Mouse (Mus musculus): ENCODE results near the gene Prss38.
"Not testable (repeated sequence)": the region's sequence is repeated elsewhere in the genome, so short reads cannot be mapped to it uniquely, and the experiment has no call there.

The Prss38 gene

DNA sequence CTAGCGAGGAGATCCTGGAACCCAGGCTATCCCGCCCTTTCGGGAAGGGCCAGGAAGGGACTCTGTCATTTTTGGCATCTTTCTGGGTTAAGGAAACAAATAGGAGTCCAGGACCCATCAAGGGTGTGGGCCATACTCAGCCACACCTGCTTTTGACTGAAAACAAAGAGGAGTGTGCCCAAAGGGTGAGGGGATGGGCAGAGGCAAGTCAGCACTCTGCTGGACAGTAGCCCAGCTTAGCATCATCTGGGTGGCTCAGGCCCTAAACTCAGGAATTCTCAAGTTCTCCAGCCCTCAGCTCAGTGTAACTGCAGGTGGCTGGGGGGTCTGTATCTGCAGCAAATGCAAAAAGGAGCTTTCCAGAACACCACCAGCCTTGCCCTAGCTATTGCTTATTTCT is 2.5 kb upstream of the Prss38 start:
- DNase-seq (ENCODE audit: low spot score): no peak

DNA sequence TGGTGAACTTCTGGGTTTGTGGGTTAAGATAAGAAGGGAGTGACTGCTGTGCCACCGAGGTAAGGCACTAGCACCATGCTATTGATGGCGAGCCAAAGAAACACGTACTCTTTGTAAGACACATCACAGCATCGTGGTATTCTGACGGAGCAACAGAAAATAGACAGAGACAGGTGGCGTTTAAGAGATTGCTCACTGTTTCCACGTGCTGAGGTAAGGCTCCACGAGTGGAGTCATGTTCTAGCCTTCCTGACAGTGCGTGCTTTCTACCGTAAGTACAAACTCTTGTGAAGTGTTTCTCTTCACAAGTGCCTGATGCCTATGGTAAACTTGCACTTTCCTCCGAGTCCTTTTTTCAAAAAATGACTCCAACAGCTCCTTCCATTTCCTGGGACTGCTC is 5.6 kb downstream of the Prss38 start:
- DNase-seq (ENCODE audit: low spot score): no peak

DNA sequence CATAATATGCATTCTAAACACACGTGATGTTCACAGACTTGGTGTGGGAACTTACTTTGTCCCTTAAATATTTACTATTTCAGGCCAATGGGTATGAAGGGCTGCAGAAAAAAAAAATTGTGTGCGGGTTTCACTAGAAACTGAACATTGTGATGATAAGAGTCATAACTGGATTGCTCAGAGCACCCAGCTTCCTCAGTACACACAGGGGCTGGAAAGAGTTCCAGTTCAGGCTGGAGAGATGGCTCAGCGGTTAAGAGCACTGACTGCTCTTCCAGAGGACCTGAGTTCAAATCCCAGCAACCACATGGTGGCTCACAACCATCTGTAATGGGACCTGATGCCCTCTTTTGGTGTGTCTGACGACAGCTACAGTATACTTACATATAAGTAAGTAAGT is 7.5 kb downstream of the Prss38 start:
- DNase-seq (ENCODE audit: low spot score): not testable (repeated sequence)

DNA sequence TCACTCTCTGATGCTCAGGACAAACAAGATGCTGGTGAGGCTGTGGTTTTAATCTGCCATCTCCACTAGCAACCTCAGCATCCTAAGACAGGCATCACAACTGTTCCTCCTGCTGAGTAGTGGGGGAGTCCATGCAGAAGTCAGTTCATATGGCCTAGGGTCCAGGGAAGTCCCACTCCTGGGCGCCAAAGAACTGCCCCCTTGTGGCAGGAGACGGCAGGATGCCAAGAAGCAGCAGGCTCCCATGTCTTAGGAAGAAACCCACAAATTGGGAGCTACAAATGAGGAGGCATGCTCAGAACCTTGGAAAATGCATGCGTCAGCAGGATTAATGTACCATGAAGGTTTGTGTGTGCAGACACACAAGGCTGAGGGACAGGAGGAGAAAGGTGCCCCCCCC is 8.8 kb downstream of the Prss38 start:
- DNase-seq (ENCODE audit: low spot score): no peak

DNA sequence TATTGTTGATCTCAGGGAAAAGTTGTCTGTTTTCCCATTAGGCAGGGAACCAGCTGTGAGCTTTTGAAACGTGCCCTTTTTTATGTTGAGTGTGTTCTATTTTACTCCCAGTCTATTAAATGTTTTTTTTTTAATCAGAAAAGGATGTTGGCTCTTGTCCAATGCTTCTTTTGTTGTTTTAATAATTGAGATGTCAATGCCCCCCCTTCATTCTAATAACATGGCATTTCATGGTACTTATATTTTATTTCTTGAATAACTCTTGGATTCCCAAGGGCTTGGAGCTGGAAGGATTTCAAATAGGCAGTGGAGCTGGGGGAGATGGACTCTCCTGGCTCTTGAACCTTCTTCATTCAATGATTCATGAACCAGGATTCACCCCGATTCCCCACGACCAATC is 9.4 kb downstream of the Prss38 start:
- DNase-seq (ENCODE audit: low spot score): no peak

DNA sequence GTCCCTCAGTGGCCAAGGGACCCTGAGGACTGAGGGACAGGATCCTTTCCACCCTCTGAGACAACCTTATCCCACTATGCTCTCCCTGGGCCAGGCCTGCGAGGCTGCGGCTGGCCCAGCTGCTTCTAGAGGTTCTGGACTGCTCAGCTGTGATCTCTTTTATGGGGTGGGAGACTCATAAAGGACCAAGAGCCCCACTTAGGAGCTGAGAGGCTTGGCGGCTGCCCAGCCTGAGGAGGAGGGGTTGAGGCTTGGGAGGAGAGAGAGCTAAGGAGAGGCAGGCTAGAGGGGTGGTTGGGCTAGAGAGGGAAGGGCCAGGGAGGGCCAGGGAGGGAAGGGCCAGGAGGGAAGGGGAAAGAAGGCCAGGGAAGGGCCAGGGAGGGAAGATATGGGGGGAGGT is 11.0 kb downstream of the Prss38 start:
- DNase-seq (ENCODE audit: low spot score): no peak

DNA sequence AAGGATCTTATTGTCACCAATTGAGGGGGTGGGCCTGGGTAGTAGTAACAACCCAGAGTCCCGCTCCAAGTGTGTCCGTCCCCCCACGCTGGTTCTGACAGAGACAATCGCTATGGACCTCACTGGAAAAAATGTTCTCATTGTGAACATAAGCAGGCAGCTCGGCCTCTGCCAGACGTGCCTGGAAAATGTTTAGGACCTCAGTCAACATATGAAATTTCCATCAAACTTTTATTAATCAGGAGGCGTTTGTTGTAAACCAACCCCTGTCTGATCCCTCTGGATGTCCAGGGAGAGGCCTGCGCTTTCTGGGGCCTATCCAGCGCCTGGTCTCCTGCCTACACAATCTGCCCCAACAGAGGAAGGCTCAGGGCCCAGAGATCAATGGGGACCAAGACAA is 11.4 kb downstream of the Prss38 start:
- no peak for DNase-seq (ENCODE audit: low spot score)

DNA sequence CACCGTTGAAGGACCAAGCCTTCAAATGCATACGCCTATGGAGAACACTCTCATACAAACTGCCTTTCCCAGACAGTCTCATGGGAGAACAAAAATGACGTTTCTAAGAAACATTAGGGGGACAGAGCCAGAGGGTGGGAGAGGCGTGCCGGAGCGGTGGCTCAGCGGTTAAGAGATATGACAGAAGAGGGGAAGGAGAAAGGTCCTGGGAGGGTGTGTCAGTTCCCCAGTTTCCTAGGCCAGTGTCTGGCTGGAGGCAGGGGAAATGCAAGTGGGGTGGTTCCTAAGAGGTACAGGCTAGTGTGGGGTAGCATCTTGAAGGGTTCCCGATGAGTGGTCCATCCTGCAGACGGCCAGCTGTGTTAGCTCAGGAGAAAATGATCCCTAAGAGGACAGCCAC is 14.2 kb downstream of the Prss38 start:
- no peak for DNase-seq (ENCODE audit: low spot score)

DNA sequence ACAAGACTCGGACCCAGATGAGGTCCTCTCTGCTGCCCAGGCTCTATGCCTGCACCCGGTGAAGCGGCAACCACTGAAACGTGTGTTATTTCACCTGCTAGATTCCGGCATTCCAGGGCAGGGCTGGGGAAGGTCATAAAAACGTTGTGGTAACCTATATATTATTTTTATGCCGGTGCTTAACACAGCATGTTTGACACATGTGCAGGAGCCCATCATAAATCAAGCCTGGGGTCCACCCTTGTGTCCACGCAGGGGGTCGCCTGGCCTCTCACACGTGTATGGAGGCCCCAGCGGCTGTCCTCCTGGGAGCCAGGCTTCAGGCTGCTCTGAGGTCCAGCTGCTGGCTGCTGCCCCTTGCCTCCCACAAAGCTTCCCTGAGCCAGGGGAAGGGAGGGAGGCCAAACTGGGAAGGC is 18.6 kb downstream of the Prss38 start:
- no peak for DNase-seq (ENCODE audit: low spot score)

DNA sequence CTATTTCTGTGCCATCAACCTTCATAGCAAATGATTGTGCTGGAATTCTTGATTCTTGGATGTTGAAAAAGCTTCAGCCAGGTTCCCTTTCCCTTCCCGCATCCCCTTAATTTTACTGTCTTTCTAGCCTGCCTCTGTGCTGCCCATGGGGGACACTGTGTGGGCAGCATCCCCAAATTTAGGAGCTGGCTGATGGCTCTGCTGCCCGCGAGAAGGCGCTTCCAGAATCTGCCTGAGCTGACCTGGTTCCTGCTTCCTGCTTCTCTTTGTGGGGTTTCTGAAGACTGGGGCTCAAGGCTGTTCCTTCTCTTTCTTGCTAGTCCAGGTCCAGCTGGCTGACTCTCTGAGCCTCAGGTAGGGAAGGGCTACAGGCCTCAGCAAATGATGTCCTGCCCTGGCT is 20.7 kb downstream of the Prss38 start:
- no peak for DNase-seq (ENCODE audit: low spot score)

DNA sequence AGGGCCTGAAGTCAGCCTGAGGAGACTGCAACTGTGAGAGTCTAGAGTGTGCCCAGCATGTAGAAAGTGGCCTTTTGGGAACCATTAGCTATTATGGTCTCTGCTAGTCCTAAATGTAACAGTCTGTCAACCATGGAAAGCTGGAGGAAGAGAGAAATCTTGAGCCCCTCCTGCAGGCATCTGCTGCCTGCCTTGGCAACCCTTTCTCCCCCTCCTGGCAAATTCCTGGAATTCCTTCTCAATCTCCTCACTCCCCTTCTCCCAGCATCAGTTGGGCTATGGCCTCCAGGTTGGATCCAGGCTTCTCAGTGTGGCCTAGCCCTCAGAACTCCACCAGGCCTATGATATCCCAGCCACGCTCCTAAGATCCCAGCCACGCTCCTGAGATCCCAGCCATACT is 25.1 kb downstream of the Prss38 start:
- no peak for DNase-seq (ENCODE audit: low spot score)

DNA sequence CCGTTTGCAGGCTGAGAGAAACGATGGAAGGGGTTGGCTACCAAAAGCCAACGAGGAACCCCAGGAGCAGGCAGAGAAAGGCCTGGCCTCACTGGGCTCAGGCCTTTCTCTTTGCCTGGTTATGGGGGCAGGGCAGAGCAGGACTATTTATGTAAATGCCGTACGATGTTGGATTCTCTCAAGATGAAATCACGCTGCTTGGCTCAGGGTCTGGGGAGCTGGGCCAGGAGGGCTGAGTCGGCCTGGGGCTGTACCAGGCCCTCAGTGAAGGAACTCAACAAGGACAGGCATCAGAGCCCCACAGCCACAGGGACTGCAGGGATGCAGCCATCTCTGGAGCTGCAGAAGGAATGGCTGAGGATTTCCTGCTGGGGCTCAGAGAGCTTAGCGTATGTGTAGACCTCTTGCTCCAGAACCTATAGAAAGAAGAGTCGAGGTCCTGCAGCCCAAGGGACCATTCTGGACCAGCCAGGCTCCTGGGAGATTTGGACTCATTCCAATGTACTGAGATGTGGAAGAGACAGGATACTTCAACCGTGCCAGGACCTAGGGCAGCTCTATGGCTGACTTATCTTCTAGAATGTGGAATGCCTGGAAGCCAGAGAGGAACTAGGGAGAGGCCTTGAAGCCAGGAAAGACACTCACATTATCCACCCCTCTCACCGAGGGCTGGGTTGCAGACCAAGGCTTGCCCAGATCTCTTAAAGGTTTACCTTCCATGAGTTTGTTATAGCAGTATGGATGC is 29.1 kb downstream of the Prss38 start:
- DNase-seq (ENCODE audit: low spot score): no peak

DNA sequence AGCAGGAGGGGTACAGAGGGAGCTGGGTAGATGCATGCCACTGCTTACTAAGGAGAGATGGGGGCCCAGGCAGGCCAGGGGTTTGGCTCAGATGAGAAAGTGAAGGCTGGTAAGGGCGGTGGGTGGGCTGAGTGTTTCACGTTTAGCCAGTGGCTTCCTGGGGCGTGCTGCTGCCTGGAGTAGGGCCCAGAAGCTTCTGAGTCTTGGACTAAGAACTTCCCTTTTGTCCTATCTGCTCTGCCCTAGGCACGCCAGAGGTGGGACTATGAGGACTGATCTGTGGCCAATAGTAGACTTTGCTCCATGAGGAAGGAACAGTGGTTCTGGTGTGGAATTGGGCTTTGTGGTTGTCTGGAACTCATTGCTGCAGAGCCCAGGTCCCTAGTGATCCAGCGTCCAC is 32.5 kb downstream of the Prss38 start:
- DNase-seq (ENCODE audit: low spot score): no peak

DNA sequence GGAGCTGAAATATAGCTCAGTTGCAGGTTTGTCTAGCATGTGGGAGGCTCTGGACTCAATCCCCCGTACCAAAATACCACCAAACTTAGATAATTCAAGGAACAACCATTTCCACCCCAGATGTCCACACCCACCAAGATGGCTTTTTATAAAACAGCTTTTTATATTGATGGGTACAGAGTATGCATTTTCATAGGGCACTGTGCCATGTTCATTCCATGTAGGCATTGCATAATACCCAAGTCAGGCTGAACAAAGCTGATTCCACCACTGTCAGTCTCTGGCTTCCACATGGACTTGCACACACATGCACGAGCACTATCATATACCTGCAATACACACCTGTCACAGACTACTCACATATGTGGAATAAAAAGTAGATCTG is 36.7 kb downstream of the Prss38 start:
- DNase-seq (ENCODE audit: low spot score): no peak

DNA sequence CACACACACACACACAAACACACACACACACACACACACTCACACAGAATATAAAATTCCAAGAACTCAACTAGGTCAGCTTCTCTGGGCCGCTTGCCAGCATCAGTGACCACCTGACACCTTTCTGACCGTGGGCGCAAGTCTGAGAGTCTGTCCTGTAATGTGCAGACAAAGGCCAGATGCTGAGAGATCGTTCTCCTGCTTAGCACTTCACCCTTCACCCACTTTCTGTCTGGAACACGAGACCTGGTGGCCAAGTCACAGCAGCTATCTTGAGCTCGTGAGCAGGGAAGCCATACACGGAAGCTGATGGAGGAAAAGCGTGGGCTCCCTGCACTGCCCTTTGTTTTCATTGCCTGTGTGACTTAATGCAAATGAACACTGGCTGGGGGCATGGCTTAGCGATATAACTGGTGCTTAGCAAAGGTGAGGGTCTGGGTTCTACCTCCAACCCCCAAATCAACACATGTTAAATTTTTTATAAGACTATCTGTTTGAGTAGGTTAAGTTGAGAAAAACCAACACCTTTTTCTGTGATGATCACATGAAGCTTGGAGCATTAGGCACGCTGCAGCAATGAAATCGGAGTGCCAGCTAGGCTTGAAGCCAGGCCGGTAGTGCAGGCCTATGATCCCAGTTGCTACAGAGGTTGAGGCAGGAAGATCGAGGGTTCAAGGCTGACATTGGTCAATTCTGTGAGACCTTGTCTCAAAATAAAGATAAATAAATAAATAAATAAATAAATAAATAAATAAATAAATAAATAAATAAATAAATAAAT is 37.3 kb downstream of the Prss38 start:
- DNase-seq (ENCODE audit: low spot score): no peak

DNA sequence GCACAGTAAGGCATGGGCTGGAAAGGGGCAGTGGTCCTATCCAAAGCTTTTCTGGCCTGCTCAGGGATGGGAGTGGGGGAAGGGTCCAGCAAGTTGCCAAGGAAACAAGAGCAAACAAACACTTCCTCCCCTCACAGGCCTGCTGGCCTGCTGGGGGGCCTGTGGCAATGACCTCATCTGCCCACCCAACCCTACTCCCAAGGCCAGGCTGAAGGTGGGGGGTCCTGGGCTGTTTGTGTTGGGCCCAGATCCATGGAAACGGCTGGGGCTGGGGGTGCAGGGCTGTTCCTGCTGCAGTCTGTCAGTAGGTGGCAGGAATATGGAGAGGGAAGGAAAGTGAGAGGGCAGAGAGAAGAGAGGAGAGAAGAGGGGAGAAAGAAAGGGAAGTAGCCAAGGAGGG is 39.1 kb downstream of the Prss38 start:
- no peak for DNase-seq (ENCODE audit: low spot score)

DNA sequence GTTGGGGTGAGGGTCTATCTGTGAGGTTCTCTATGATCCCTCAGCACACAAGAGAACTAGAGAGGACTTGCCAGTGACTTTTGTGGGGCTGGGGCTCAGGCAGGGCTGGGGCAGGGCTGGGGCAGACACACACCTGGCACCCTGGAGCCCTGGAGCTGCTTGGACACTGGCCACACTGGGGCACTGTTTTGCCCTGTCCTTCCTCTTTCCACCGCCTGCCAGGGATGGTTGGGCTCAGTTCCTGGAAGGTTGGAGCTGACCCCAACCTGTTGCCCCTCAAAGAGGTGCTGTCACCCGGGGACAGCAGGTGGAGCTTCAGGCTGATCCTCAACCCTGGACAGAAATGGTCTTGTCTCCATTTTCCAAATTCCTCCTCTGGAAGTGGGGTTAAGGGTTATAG is 39.5 kb downstream of the Prss38 start:
- DNase-seq (ENCODE audit: low spot score): no peak

DNA sequence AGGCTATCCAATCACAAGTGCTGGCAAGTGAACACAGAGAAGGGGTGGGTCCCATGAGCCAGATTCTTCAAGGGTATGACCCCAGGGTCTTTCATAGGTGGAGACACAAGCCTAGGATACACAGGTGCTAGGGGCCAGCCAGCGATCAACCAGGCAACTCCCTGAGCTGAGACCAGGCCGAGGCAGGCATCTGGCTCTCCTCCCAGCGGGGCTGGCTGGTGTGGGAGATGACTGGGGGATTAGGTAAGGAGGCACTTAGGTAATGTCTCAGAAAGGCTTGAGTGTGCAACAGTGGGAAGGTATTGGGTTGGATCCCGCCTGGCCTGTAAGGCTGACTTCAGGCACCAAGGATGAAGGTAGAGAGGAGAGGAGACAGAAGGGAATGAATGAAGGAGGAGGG is 40.3 kb downstream of the Prss38 start:
- DNase-seq (ENCODE audit: low spot score): no peak

DNA sequence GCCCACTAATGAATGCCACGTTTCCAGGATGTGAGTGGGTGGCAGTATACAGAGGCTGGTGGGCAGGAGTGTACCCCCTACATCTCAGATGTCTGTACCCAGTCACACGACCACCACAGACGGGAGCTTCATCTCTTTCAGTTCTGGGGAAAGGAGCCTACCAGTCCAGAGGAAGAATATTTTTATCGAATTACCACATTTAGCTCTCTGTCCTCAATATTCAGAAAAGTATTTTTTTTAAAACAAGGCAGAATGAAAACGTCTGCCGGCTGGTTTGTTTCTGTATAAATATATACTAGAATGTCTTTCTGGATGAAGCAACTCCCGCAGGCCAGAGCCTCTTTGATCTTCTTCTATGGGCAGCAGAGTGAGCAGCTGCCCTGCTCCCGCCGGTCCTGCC is 42.5 kb downstream of the Prss38 start:
- DNase-seq (ENCODE audit: low spot score): no peak

DNA sequence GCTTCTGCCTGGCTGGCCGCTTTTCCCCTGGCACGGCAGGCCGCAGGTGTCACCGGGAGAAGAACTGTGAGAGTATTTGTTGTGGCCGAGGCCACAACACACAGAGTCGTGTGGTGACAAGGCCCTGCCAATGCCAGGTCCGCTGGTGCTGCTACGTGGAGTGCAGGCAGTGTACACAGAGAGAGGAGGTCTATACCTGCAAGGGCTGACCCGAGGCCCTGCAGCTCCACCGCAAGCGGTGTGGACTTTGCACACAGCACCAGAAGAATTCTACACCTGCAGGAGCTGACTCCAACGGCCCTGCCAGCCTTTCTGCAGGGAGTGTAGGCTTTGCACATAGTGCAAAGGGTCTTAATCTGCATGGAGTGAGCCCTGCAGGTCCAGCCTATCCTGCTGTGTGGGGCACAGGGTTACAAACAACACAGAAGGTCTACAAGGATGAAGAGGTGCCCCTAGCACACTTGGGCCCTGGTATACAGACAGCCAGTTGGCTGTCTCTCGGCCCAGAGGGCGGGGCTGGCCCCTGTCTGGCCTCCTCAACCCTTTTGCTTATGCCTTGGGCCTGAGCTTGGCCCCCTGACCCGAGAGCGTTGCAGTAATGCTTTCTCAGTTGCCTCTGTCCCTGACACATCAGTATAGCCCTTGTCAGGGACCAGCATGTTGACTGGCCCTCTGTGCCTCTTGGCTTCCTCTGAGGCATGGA is 44.1 kb downstream of the Prss38 start:
- no peak for DNase-seq (ENCODE audit: low spot score)

DNA sequence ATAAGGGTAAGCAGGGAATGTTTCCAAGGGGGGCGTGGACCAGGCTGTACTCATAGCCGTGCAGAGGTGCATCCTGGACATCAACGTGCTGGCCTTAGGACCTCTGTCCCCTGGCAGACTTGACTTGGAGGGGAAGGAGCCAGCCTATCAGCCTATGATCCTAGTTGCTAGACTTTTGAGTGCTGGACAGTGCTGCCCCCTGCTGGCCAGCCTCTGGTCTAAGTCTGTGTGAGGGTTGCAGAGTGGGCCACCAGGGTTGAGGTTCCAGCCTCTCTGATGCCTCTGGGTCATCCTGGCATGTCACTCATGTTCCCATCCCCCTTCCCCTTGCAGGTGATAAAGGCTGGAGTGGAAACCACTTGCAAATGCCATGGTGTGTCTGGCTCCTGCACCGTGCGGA is 44.9 kb downstream of the Prss38 start:
- no peak for DNase-seq (ENCODE audit: low spot score)

DNA sequence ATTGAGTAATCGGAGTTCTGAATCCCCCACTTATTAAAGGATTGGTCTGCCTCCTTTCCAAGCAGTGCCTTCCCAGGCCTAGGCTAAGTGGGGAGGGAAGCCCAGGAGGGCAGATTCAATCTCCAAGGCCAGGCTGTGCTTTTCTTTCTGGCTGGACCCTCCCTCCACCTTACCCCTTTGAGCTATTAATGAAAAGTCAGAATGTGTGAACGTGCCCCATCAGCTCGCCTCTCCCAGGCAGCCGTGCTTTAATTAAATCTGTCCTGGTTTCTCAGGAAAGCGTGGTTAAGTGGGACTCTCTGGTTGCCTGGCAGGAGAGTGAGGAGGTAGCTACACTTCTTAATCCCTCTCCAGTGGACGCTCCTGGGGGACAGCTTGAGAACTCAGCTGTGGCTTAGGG is 45.8 kb downstream of the Prss38 start:
- DNase-seq (ENCODE audit: low spot score): no peak

DNA sequence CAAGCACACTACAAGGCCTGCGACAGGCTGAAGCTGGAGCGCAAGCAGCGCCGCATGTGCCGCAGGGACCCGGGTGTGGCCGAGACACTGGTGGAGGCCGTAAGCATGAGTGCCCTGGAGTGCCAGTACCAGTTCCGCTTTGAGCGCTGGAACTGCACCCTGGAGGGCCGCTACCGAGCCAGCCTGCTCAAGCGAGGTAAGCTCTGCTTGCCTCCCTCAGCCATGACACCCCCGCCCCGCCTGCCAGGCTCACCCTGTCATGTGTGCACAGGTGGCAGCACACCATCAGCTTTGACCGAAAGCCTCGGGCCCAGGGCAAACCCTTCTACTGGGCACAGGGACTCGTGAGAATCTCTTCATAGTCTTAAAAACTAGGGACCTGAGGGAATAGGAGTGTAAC is 47.8 kb downstream of the Prss38 start:
- DNase-seq (ENCODE audit: low spot score): no peak

All from urinary bladder, postnatal 10 days (tissue).